Mouse (Mus musculus) E14TG2a.4 (cell line): Measurements from ENCODE around the gene Mrpl38.

Experiments
- CTCF ChIP-seq: conservative IDR thresholded peaks from 2 replicates; pipeline ENCODE4 v1.5.1; 2014; ENCODE audit warnings: low read length
- NANOG ChIP-seq: IDR thresholded peaks from 2 replicates; pipeline ENCODE4 v1.6.1; 2014; ENCODE audit warnings: borderline replicate concordance, low read length, mixed read lengths

DNA sequence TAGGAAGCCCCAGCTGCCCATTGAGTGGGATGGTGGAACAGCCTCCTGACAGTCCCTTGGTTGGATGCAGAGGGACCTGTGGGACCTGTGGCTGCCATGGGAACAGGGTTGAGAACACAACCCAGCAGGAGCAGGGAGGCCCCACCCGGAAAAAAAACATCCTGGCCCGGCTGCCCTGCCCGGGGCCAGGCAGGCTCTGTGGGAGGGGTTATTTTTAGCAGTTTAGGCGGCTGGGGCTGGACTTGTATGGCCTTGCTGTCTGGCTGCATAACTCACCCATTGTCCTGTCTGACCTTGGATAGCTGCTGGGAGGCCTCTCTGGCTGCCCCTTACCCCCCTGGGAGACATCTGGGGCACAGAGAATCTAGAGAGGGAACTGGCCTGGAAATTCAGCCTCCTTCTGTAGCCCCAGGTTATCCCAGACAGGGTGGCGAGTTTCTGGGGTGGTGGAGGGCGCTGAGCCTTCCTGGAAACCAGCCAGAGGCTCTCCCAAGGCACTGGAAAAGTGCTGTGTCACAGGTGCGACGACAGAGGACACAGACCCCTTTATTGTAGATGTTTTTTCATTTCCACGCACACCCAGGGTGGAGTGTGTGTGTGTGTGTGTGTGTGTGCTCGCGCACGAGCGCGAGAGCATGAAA lies 34.5 kb downstream of the Mrpl38 start:
- no peak for TF ChIP-seq CTCF
- no peak for TF ChIP-seq NANOG
